Mouse (Mus musculus): ENCODE measurements around the gene Gm7903. TPM values are rescaled to one million over a fixed set of nuclear protein-coding genes. Genes with fewer than 3 reads are reported as not detected.

The Gm7903 gene
- total RNA-seq (2023), result not detected

DNA sequence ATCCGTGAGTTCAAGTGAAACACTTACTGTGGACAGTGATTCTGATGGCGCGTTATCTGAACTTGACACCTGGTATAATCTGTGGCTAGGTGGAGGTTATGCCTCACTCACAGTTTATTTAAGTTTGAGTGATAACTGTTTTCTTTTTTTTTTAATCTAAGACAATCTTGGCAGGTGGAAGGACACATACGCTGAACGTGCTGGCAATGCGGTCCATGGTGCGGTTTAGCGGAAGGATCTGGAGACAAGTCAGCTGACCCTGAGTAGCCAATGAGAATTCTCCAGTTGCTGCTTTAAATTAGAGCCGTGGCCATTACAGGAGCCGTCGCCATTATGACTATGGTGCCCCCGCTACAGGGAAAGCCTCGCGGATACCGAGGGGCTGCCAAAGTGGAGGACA lies at the start of gene Gm7903:
TSS of gene Gm7903 (plus strand) at position 301 of the 400 bp plus-strand sequence.

Other genes starting within 250 kb of the Gm7903 start
- gene Tceal6, start 223.1 kb upstream of the Gm7903 start, total RNA-seq (2023), result not detected
- not detected for gene Pramel3, start 131.5 kb upstream of the Gm7903 start, total RNA-seq (2023)
- not detected for gene Gm5128, start 60.6 kb upstream of the Gm7903 start, total RNA-seq (2023)
- not detected for gene AV320801, start 60.8 kb downstream of the Gm7903 start, total RNA-seq (2023)
- not detected for gene Nxf7, start 164.9 kb downstream of the Gm7903 start, total RNA-seq (2023)
- gene Prame, start 193.9 kb downstream of the Gm7903 start, total RNA-seq (2023), result not detected